Mouse (Mus musculus): Measurements from ENCODE around the gene Defa20. TPM values are rescaled to one million over a fixed set of nuclear protein-coding genes. Genes with fewer than 3 reads are reported as not detected.

The Defa20 gene
- not detected in 2 replicates for polyA plus RNA-seq (2012; rRNA removed)

GRCm38 (mm10) chr8:21508958-21509357 is at the start of gene Defa20:
Gene Defa20, plus strand, starts transcription at chr8:21509258.

GRCm38 (mm10) chr8:21528732-21529131 is 19.7 kb downstream of the Defa20 start, which contains the start of gene Defa32:
Gene Defa32, plus strand, starts transcription at chr8:21529032.

Other genes with a start within 250 kb of the Defa20 start
- not detected in 2 replicates for gene Defa27, start 193.7 kb upstream of the Defa20 start, polyA plus RNA-seq (2012; rRNA removed)
- gene Defa29, start 182.2 kb upstream of the Defa20 start, polyA plus RNA-seq (2012; rRNA removed) = not detected in 2 replicates
- not detected in 2 replicates for gene Defa2, start 130.7 kb upstream of the Defa20 start, polyA plus RNA-seq (2012; rRNA removed)
- gene Defa33, start 117.4 kb upstream of the Defa20 start, polyA plus RNA-seq (2012; rRNA removed) = not detected in 2 replicates
- gene Defa36, start 81.8 kb upstream of the Defa20 start, polyA plus RNA-seq (2012; rRNA removed) = not detected in 2 replicates
- not detected in 2 replicates for gene Gm7849, start 52.7 kb upstream of the Defa20 start, polyA plus RNA-seq (2012; rRNA removed)
- gene Defa32, start 19.8 kb downstream of the Defa20 start, polyA plus RNA-seq (2012; rRNA removed) = not detected in 2 replicates
- gene Defa37, start 56.1 kb downstream of the Defa20 start, polyA plus RNA-seq (2012; rRNA removed) = not detected in 2 replicates
- not detected in 2 replicates for gene Defa28, start 73.7 kb downstream of the Defa20 start, polyA plus RNA-seq (2012; rRNA removed)
- not detected in 2 replicates for gene Gm7861, start 85.2 kb downstream of the Defa20 start, polyA plus RNA-seq (2012; rRNA removed)
- not detected in 2 replicates for gene Defa26, start 108.9 kb downstream of the Defa20 start, polyA plus RNA-seq (2012; rRNA removed)
- gene Defa17, start 146.5 kb downstream of the Defa20 start, polyA plus RNA-seq (2012; rRNA removed) = not detected in 2 replicates
- gene Defa34, start 156.5 kb downstream of the Defa20 start, polyA plus RNA-seq (2012; rRNA removed) = not detected in 2 replicates
- gene AY761184, start 194.4 kb downstream of the Defa20 start, polyA plus RNA-seq (2012; rRNA removed) = not detected in 2 replicates
- gene Defa24, start 225.2 kb downstream of the Defa20 start, polyA plus RNA-seq (2012; rRNA removed) = not detected in 2 replicates

All from liver, embryonic 18 days (tissue).